Mouse (Mus musculus): ENCODE measurements around the gene Muc13. TPM values are rescaled to one million over a fixed set of nuclear protein-coding genes. Genes with fewer than 3 reads are reported as not detected.

Muc13 gene
- polyA plus RNA-seq, 1 experiment from 2014 or later, result 0.07 TPM

DNA sequence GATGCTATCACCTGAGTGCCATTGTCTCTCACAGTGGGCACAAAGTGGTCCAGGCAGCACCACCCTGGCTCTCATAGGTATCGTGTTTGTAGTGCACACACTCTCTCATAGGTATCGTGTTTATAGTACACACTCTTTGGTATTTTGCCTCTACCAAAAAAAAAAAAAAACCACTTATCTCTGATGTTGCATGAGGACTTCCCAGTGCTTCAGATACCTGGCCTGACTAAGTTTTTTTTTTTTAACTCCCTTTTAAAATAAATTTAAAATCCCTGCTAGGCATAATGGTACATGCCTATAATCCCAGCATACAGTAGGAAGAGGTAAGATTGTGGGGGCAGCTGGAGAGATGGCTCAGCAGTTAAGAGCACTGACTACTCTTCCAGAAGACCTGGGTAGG lies 28.4 kb upstream of the Muc13 start:
- DNase-seq (ENCODE audit: low spot score) (no peak), ATAC-seq (replicated peaks; ENCODE audit: low FRiP score) (no peak)
- Histone ChIP-seq H3K27me3 (ENCODE audit: control insufficient read depth, insufficient read depth, low read length) (no peaks in the 10 kb centered on the region), H3K4me2 (ENCODE audit: low read depth, low read length, severe bottlenecking) (no peak overlapping the region), H3K9ac (ENCODE audit: low read length) (no peak overlapping the region), H3K9me3 (ENCODE audit: control insufficient read depth, low read length) (no peaks in the 10 kb centered on the region), H3K4me1 (replicated peaks; ENCODE audit: control insufficient read depth, insufficient read depth, low read length) (peaks cover 11% of the 10 kb centered on the region; the same call in 1 of the 2 replicates), H3K36me3 (ENCODE audit: control insufficient read depth, insufficient read depth, low read length) (peaks cover 4% of the 10 kb centered on the region; the same call in 1 of the 2 replicates), H3K4me3 (ENCODE audit: low read depth, low read length) (no peak overlapping the region), H3K27ac (ENCODE audit: low read depth, low read length) (no peak overlapping the region; the same call in 1 of the 2 replicates)
- WGBS, result 93% methylated on average over 2 of the region's 2 CpGs

DNA sequence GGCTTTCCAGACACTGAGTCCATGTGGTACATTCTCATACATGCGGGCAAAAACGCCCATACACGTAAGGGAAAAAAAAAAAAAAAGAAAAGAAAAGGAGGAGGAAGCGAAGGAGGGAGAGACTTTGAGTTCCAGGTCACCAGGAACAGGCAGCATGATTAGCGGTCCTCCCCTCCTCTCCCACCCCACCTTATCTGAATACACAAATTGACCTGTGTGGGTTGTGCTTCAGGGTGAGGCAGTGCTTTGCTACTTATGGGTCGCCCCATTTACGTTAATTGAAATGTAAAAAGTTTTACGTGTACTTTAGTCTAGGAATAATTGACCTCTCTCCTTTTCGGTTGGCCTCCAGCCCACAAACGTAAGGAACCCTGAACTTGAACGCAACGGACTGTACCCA lies 27.5 kb upstream of the Muc13 start:
- H3K4me3 ChIP-seq (ENCODE audit: low read depth, low read length), result no peak overlapping the region
- H3K9ac ChIP-seq (ENCODE audit: low read length), result no peak overlapping the region
- ATAC-seq (replicated peaks; ENCODE audit: low FRiP score), result no peak
- no peak overlapping the region for H3K27ac ChIP-seq (ENCODE audit: low read depth, low read length)
- no peaks in the 10 kb centered on the region for H3K27me3 ChIP-seq (ENCODE audit: control insufficient read depth, insufficient read depth, low read length)
- no peak for DNase-seq (ENCODE audit: low spot score)
- WGBS, result 88% methylated on average over 12 of the region's 12 CpGs
- no peak overlapping the region for H3K4me2 ChIP-seq (ENCODE audit: low read depth, low read length, severe bottlenecking)
- peaks cover 11% of the 10 kb centered on the region; the same call in 1 of the 2 replicates for H3K4me1 ChIP-seq (replicated peaks; ENCODE audit: control insufficient read depth, insufficient read depth, low read length)
- H3K9me3 ChIP-seq (ENCODE audit: control insufficient read depth, low read length), result no peaks in the 10 kb centered on the region
- peaks cover 4% of the 10 kb centered on the region; the same call in 1 of the 2 replicates for H3K36me3 ChIP-seq (ENCODE audit: control insufficient read depth, insufficient read depth, low read length)

DNA sequence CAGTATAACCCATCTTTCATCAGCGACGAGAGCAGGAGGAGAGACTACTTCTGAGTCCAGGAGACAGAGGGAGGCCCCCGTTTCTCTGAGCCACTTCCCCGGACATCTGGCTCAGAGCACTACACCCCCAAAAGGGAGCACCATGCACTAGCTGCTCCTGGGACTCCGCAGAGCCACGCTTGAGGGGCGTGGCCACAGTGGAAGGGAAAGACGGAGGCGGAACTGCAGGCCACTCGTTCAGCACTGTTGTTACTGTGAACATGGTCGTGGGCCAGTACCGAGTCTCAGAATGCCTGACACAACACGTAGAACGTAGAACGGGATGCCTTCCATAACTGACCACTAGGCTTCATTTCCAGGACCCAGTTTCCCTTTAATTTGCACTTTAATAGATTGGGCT lies 27.1 kb upstream of the Muc13 start:
- H3K9me3 ChIP-seq (ENCODE audit: control insufficient read depth, low read length), result no peaks in the 10 kb centered on the region
- 77% methylated on average over 15 of the region's 15 CpGs for WGBS
- H3K4me1 ChIP-seq (replicated peaks; ENCODE audit: control insufficient read depth, insufficient read depth, low read length), result peaks cover 11% of the 10 kb centered on the region; the same call in 1 of the 2 replicates
- no peak overlapping the region for H3K27ac ChIP-seq (ENCODE audit: low read depth, low read length)
- ATAC-seq (replicated peaks; ENCODE audit: low FRiP score) (no peak), DNase-seq (ENCODE audit: low spot score) (no peak)
- H3K36me3 ChIP-seq (ENCODE audit: control insufficient read depth, insufficient read depth, low read length), result peaks cover 4% of the 10 kb centered on the region; the same call in 1 of the 2 replicates
- no peak overlapping the region for H3K9ac ChIP-seq (ENCODE audit: low read length)
- H3K27me3 ChIP-seq (ENCODE audit: control insufficient read depth, insufficient read depth, low read length), result no peaks in the 10 kb centered on the region
- H3K4me3 ChIP-seq (ENCODE audit: low read depth, low read length), result no peak overlapping the region
- H3K4me2 ChIP-seq (ENCODE audit: low read depth, low read length, severe bottlenecking), result no peak overlapping the region

DNA sequence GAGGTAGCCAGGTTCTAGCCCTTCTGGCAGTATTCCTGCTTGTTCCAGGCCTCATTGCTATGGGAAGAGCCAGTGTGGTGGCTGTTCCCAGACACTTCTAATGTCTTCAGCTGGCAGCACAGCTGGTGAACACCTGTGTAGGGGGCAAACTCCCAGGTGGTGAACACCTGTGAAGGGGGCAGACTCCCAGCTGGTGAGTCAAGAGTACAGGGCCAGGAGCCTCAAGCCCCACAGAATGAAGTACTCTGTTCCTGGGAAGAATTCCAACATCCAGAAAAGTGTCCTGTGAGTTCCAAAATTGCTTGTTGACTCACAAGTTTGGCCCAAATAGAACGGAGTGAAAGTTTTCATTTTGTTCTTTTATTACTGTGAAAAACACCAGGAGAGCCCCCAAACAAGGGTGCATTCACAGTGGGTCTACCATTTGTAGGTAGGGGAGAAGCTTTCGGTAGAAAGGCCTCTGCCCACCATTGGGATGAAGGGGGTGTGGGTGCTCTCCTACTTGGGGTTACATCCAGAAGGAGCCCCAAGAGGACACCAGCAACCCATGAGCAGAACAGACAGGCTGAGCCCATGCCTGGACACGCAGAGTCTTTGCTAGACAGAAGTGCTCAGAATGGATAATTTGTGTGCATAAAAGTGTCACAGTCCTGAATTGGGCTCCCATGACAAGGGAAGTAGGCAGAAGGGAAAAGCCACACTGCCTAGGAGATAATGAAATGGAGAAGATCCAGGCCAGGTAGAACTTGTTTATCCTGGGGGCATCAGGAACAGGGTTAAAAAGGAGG lies 25.2 kb upstream of the Muc13 start:
- no peak overlapping the region for H3K4me3 ChIP-seq (ENCODE audit: low read depth, low read length)

DNA sequence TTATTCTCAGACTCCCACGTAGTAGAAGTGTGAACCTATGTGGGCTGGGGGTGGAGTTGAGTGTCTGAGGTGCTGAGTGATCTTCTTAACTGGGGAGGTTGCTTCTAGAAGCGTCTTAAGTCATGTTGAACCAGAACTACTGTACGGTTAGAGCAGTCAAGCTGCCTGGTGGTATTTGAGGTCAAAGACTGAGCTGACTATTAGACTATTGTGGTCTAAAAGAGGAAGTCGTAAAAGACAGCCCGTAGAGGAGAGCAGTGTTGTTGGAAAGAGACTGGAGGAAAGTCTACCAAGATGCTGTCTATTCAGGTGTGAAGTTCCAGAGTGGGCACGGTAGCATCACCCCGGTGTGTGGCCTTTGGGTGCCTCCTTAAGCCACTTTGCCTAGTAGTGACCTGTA lies 24.0 kb upstream of the Muc13 start:
- H3K9me3 ChIP-seq (ENCODE audit: control insufficient read depth, low read length), result no peaks in the 10 kb centered on the region
- no peak overlapping the region for H3K27ac ChIP-seq (ENCODE audit: low read depth, low read length)
- peaks cover 4% of the 10 kb centered on the region; the same call in 1 of the 2 replicates for H3K36me3 ChIP-seq (ENCODE audit: control insufficient read depth, insufficient read depth, low read length)
- 90% methylated on average over 7 of the region's 7 CpGs for WGBS
- H3K9ac ChIP-seq (ENCODE audit: low read length), result no peak overlapping the region
- DNase-seq (ENCODE audit: low spot score) (no peak), ATAC-seq (replicated peaks; ENCODE audit: low FRiP score) (no peak)
- H3K4me1 ChIP-seq (replicated peaks; ENCODE audit: control insufficient read depth, insufficient read depth, low read length), result peaks cover 3% of the 10 kb centered on the region; the same call in 1 of the 2 replicates
- no peak overlapping the region for H3K4me3 ChIP-seq (ENCODE audit: low read depth, low read length)
- H3K4me2 ChIP-seq (ENCODE audit: low read depth, low read length, severe bottlenecking), result no peak overlapping the region
- no peaks in the 10 kb centered on the region for H3K27me3 ChIP-seq (ENCODE audit: control insufficient read depth, insufficient read depth, low read length)

More for the DNA sequence above, 25.2 kb upstream of the Muc13 start:
- no peak for ATAC-seq (replicated peaks; ENCODE audit: low FRiP score)
- H3K27ac ChIP-seq (ENCODE audit: low read depth, low read length), result no peak overlapping the region
- H3K27me3 ChIP-seq (ENCODE audit: control insufficient read depth, insufficient read depth, low read length), result no peaks in the 10 kb centered on the region
- H3K9ac ChIP-seq (ENCODE audit: low read length), result no peak overlapping the region
- no peaks in the 10 kb centered on the region for H3K9me3 ChIP-seq (ENCODE audit: control insufficient read depth, low read length)
- H3K4me2 ChIP-seq (ENCODE audit: low read depth, low read length, severe bottlenecking), result no peak overlapping the region
- peaks cover 9% of the 10 kb centered on the region; the same call in 1 of the 2 replicates for H3K4me1 ChIP-seq (replicated peaks; ENCODE audit: control insufficient read depth, insufficient read depth, low read length)
- WGBS, result 96% methylated on average over 3 of the region's 3 CpGs
- no peak for DNase-seq (ENCODE audit: low spot score)
- H3K36me3 ChIP-seq (ENCODE audit: control insufficient read depth, insufficient read depth, low read length), result peaks cover 4% of the 10 kb centered on the region; the same call in 1 of the 2 replicates

DNA sequence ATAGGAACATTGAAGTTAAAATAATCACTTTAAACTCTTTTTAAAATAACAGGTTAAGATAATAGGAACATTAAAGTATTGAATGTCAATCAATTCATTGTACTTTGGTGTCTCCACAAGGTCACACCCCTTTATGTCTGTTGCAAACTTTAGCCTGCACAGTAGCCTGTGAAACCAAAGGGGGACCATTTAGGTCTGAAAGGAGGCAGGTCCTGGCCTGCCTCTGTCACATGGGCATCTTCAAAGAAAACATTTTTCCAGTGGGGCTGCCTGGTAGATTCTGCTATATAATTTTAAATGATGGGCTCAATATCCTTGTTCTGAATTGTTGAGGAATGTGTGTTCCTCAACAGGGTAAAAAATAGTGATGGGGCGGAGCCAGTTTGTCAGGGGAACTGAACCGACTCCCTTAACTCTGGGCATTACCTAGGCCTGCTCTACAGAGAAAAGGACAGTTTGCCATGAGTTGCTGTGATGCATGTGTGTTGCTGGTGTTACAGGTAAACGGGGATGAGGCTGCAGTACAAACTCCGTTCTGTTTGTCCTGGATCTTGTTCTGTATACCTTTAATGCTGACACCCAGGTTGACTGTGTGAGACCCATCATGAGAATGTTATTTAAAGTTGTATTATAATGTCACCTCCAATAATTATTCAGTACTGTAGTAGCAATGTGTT lies 22.9 kb upstream of the Muc13 start:
- Histone ChIP-seq H3K9ac (ENCODE audit: low read length) (no peak overlapping the region), H3K4me2 (ENCODE audit: low read depth, low read length, severe bottlenecking) (no peak overlapping the region), H3K4me1 (replicated peaks; ENCODE audit: control insufficient read depth, insufficient read depth, low read length) (no peaks in the 10 kb centered on the region), H3K36me3 (ENCODE audit: control insufficient read depth, insufficient read depth, low read length) (peaks cover 4% of the 10 kb centered on the region; the same call in 1 of the 2 replicates), H3K4me3 (ENCODE audit: low read depth, low read length) (no peak overlapping the region), H3K27ac (ENCODE audit: low read depth, low read length) (no peak overlapping the region), H3K9me3 (ENCODE audit: control insufficient read depth, low read length) (no peaks in the 10 kb centered on the region), H3K27me3 (ENCODE audit: control insufficient read depth, insufficient read depth, low read length) (no peaks in the 10 kb centered on the region)
- ATAC-seq (replicated peaks; ENCODE audit: low FRiP score) (no peak), DNase-seq (ENCODE audit: low spot score) (no peak)
- 88% methylated on average over 4 of the region's 4 CpGs for WGBS

DNA sequence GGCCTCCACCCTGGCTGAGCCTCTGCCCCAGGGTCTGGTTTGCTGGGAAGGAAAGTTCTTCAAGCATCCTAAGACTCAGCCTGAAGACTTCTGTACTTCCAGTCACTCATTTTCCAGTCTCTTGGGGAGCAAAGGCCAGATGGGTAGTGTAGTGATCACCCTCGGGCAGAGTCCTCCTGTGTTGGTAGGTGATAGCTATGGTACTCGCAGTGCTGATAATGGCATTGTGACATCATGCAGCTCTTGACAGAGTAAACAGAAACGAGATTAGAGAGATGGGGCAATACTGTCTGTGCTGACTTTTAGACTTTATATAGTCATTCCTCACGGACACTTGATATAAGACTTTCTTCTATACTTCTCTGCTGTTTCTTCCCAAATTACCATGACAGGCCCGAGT lies 21.0 kb upstream of the Muc13 start:
- DNase-seq (ENCODE audit: low spot score) (no peak), ATAC-seq (replicated peaks; ENCODE audit: low FRiP score) (no peak)
- Histone ChIP-seq H3K36me3 (ENCODE audit: control insufficient read depth, insufficient read depth, low read length) (no peaks in the 10 kb centered on the region), H3K27ac (ENCODE audit: low read depth, low read length) (no peak overlapping the region), H3K4me3 (ENCODE audit: low read depth, low read length) (no peak overlapping the region), H3K4me1 (replicated peaks; ENCODE audit: control insufficient read depth, insufficient read depth, low read length) (no peaks in the 10 kb centered on the region), H3K27me3 (ENCODE audit: control insufficient read depth, insufficient read depth, low read length) (no peaks in the 10 kb centered on the region), H3K4me2 (ENCODE audit: low read depth, low read length, severe bottlenecking) (no peak overlapping the region), H3K9me3 (ENCODE audit: control insufficient read depth, low read length) (no peaks in the 10 kb centered on the region), H3K9ac (ENCODE audit: low read length) (no peak overlapping the region)
- 93% methylated on average over 5 of the region's 5 CpGs for WGBS

DNA sequence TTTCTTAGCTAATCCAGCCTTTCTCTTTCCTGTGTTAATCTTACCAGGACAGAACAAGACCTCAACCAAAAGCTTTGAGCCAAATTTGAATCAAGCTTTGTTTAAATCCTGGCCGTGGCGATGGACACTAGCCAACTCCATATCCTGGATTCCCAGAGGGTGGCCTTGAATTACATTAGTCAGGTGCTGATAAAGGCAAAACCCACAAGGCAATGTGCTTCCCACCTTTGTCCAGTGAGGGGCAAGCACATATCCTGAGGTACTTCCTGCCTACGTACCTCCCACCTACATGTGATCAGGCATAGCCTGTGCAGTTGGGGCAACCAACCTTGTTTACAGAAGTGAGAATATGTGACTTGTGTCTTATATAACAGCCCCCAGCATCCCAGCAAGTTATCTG lies 18.9 kb upstream of the Muc13 start:
- no peak overlapping the region for H3K4me3 ChIP-seq (ENCODE audit: low read depth, low read length)
- H3K36me3 ChIP-seq (ENCODE audit: control insufficient read depth, insufficient read depth, low read length), result no peaks in the 10 kb centered on the region
- ATAC-seq (replicated peaks; ENCODE audit: low FRiP score), result no peak
- no peak overlapping the region for H3K4me2 ChIP-seq (ENCODE audit: low read depth, low read length, severe bottlenecking)
- H3K4me1 ChIP-seq (replicated peaks; ENCODE audit: control insufficient read depth, insufficient read depth, low read length), result no peaks in the 10 kb centered on the region
- H3K27ac ChIP-seq (ENCODE audit: low read depth, low read length), result no peak overlapping the region
- WGBS, result 62% methylated on average over 3 of the region's 3 CpGs
- no peaks in the 10 kb centered on the region for H3K27me3 ChIP-seq (ENCODE audit: control insufficient read depth, insufficient read depth, low read length)
- no peaks in the 10 kb centered on the region for H3K9me3 ChIP-seq (ENCODE audit: control insufficient read depth, low read length)
- no peak for DNase-seq (ENCODE audit: low spot score)
- H3K9ac ChIP-seq (ENCODE audit: low read length), result no peak overlapping the region

All from forebrain, embryonic 11.5 days (tissue).